Mouse (Mus musculus): ENCODE data around the gene Amn. TPM values are rescaled to one million over a fixed set of nuclear protein-coding genes. Genes with fewer than 3 reads are reported as not detected.

Gene Amn
- total RNA-seq, 2 experiments from 2014 or later: 0.43 TPM; not detected in 1

- no peak for DNase-seq
Observed at GRCm38 (mm10) chr12:111324949-111325348, 54.1 kb downstream of the Amn start.

GRCm38 (mm10) chr12:111325744-111326424 lies 55.0 kb downstream of the Amn start:
- DNase-seq: no peak

Other genes starting within 250 kb of the Amn start
- 10 to 100 TPM; 26.0 to 26.8 TPM for gene Rcor1, start 231.7 kb upstream of the Amn start, total RNA-seq (2021)
- 10 to 100 TPM; 16.8 to 17.3 TPM for gene Traf3, start 104.7 kb upstream of the Amn start, total RNA-seq (2021)
- not detected for gene 4930595D18Rik, start 86.6 kb upstream of the Amn start, total RNA-seq (2021)
- 100 to 1,000 TPM; 112 to 116 TPM for gene Cdc42bpb, start 106.6 kb downstream of the Amn start, total RNA-seq (2021)
- gene Lbhd2, start 135.7 kb downstream of the Amn start, total RNA-seq (2021): not detected
- gene Exoc3l4, start 145.9 kb downstream of the Amn start, total RNA-seq (2021): 1 to 10 TPM; 7.3 to 8.7 TPM
- 10 to 100 TPM; 19.1 to 23.3 TPM for gene Tnfaip2, start 171.4 kb downstream of the Amn start, total RNA-seq (2021)
- 1 to 10 TPM in 1 of 2 experiments, under 1 TPM in 1; 0.88 to 1.6 TPM for gene Gm266, start 214.7 kb downstream of the Amn start, total RNA-seq (2021)